Mouse (Mus musculus): ENCODE measurements around the gene Ctnnbl1. TPM values are rescaled to one million over a fixed set of nuclear protein-coding genes. Genes with fewer than 3 reads are reported as not detected.
A peak's percentile ranks its signal among the peaks of the same experiment; 100 is the strongest.

The Ctnnbl1 gene
- polyA plus RNA-seq, 1 experiment from 2014 or later, result 96.0 TPM

DNA sequence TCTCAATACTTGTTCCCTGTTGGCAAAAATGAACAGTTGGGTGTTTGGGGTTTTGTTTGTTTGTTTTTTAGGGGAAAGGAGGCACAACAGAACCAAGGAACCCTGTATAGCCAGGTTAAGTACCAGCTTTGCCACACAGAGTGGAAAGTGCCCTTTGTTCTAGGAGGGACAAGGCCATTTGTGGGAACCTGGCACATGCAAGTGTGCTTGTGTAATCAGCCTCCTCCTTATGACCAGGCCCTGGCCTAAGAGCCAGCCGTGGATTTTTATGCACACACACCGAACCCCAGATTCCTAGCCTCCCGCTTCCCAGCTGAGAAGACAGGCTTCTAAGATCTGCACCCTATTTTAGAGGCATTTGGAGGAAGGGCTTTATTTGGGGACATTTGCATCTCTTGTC lies 140.2 kb downstream of the Ctnnbl1 start:
- no peaks in the 10 kb centered on the region for H3K27me3 ChIP-seq (ENCODE audit: low read depth, poor library complexity, severe bottlenecking)
- 92% methylated on average over 3 of the region's 3 CpGs for WGBS
- H3K4me1 ChIP-seq, result peaks cover 14% of the 10 kb centered on the region
- no peaks in the 10 kb centered on the region for H3K9me3 ChIP-seq (replicated peaks)
- no peak for DNase-seq (ENCODE audit: low spot score)
- H3K4me3 ChIP-seq, result no peak overlapping the region
- no peak overlapping the region for H3K27ac ChIP-seq (replicated peaks)
- H3K36me3 ChIP-seq, result peaks cover 17% of the 10 kb centered on the region; the same call in 1 of the 2 replicates

DNA sequence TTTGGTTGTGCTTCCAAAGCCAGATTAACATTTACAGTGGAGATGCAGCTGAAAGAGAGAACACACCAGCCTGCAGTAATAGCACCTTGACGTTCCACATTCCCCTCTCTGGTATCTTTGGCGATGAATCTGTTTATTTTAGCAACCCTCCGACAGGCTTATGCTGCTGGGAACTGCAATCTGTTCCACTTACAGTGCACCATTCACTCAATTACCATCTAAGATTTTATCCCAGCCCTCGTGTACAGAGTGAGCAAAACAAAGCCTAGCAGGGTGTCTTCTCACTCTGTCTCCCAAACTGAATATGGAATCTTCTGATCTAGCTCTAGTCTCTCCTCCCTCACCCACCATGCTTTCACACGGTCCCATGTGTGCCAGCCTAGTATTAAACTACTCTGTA lies 140.8 kb downstream of the Ctnnbl1 start:
- Histone ChIP-seq H3K9me3 (replicated peaks) (no peaks in the 10 kb centered on the region), H3K4me3 (no peak overlapping the region), H3K27me3 (ENCODE audit: low read depth, poor library complexity, severe bottlenecking) (no peaks in the 10 kb centered on the region), H3K36me3 (peaks cover 17% of the 10 kb centered on the region; the same call in 1 of the 2 replicates), H3K4me1 (peaks cover 15% of the 10 kb centered on the region), H3K27ac (replicated peaks) (no peak overlapping the region)
- DNase-seq (ENCODE audit: low spot score), result no peak
- WGBS, result 86% methylated on average over 5 of the region's 5 CpGs

DNA sequence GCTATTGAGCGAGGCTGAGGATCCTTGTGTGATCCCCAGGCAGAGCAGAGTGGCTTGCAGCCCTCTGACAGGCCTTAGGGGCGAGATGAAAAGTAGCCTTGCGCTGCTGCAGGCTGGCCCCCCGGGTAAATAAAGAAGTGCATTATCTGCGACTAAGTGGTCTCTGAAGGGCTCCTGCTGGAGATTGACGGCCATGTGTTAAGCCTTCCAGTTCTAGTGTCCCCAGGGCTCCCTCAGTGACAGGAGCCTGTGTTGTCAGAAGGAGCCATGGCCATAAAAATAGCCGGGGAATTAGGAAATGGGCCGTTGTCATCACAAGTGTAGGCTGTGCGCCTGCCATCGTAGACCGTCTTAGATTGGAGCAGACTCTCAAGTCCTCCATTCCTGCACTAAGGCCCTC lies 144.7 kb downstream of the Ctnnbl1 start:
- no peaks in the 10 kb centered on the region for H3K9me3 ChIP-seq (replicated peaks)
- H3K4me3 ChIP-seq, result no peak overlapping the region
- no peak for DNase-seq (ENCODE audit: low spot score)
- peaks cover 28% of the 10 kb centered on the region for H3K36me3 ChIP-seq
- H3K27me3 ChIP-seq (ENCODE audit: low read depth, poor library complexity, severe bottlenecking), result no peaks in the 10 kb centered on the region
- peaks cover 28% of the 10 kb centered on the region for H3K4me1 ChIP-seq
- WGBS, result 57% methylated on average over 11 of the region's 11 CpGs
- H3K27ac ChIP-seq (replicated peaks), result 0 out of 2 replicates have a peak overlapping the region, but pooled peaks have one; percentile 38

DNA sequence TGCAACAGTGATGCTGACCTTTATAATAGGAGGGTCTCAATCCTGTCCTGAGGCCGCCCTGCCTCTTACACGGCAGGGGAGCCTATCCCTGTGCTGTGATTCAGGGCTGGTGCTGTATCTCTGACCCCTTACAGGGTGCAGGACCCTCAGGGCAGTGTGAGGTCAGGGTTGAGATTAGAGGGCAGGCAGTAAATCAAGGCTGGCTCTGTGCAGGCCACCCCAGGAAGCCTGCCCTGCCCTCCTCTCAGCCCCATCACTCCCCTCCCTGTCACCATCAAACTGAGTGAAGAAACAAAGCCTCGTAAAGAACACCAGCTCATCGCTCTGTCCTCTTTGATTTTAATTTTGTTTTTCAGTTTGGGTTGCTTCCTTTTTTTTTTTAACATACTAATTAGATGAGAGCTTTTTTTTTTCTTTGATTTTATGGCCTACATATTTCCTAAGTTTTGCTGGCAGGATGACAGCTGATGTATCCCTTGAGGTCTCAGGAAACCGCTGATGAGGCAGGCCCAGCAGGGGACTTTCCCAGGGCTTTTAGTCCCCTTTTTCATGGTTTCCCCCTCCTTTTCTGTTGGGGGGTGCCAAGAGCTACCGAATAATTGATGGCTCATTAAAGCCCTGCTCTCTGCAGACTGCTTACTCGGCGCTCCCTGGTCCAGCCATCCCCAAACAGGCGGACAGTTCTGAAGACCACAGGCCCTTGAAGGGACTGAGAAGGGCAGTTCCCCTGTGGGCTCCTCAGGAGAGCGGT lies 150.2 kb downstream of the Ctnnbl1 start:
- no peak overlapping the region for H3K4me3 ChIP-seq
- peak overlapping the region; percentile 65 for H3K27ac ChIP-seq (replicated peaks)
- no peak for DNase-seq (ENCODE audit: low spot score)
- no peaks in the 10 kb centered on the region for H3K9me3 ChIP-seq (replicated peaks)
- no peaks in the 10 kb centered on the region for H3K27me3 ChIP-seq (ENCODE audit: low read depth, poor library complexity, severe bottlenecking)
- 34% methylated on average over 10 of the region's 10 CpGs for WGBS
- peaks cover 50% of the 10 kb centered on the region for H3K4me1 ChIP-seq
- H3K36me3 ChIP-seq, result peaks cover 45% of the 10 kb centered on the region

DNA sequence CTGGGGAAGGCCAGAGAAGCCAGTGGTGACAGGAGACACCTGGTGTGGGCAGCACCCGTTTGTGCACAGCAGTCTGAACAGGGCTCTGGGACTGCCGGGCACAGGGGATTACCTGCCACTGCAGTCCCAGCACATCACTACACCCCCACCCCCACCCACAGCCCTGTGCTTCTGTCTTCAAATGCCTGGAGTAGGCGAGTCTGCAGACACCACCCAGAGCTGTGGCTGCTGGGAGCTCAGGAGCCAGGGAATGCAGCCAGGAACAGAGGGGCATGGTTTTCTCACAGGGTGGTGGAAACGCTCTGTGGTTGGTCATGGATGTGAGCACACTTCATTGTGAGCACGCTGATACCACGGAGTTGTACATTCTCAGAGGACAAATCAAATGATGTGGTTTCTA lies 154.0 kb downstream of the Ctnnbl1 start:
- H3K9me3 ChIP-seq (replicated peaks), result no peaks in the 10 kb centered on the region
- DNase-seq (ENCODE audit: low spot score), result no peak
- WGBS, result 77% methylated on average over 6 of the region's 6 CpGs
- peaks cover 22% of the 10 kb centered on the region; the same call in 1 of the 2 replicates for H3K36me3 ChIP-seq
- no peaks in the 10 kb centered on the region for H3K27me3 ChIP-seq (ENCODE audit: low read depth, poor library complexity, severe bottlenecking)
- H3K27ac ChIP-seq (replicated peaks), result no peak overlapping the region
- H3K4me1 ChIP-seq, result peaks cover 44% of the 10 kb centered on the region
- no peak overlapping the region for H3K4me3 ChIP-seq

DNA sequence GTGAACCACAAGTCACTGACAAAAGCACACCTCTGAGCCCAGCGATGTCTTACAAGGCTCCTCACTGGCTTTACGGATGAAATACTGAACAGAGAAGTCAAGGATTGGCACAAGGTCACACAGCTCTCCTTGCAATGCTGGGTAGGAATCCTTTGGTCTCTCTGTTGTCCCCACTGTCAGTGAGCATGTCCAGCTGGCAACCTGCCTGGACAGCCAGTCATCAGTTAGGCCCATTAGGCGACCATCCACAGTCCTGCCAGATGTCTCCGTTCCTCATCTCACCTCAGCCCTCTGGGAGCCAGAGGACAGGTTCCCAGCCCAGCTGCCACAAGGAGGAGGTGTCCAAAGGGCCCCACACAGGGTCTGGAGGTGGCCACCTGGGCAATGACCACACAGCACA lies 159.9 kb downstream of the Ctnnbl1 start:
- Histone ChIP-seq H3K4me3 (no peak overlapping the region), H3K27me3 (ENCODE audit: low read depth, poor library complexity, severe bottlenecking) (peaks cover 10% of the 10 kb centered on the region), H3K9me3 (replicated peaks) (no peaks in the 10 kb centered on the region), H3K4me1 (peaks cover 12% of the 10 kb centered on the region; the same call in 1 of the 2 replicates), H3K36me3 (peaks cover 2% of the 10 kb centered on the region; the same call in 1 of the 2 replicates), H3K27ac (replicated peaks) (no peak overlapping the region)
- DNase-seq (ENCODE audit: low spot score), result no peak
- WGBS, result 85% methylated on average over 4 of the region's 4 CpGs

DNA sequence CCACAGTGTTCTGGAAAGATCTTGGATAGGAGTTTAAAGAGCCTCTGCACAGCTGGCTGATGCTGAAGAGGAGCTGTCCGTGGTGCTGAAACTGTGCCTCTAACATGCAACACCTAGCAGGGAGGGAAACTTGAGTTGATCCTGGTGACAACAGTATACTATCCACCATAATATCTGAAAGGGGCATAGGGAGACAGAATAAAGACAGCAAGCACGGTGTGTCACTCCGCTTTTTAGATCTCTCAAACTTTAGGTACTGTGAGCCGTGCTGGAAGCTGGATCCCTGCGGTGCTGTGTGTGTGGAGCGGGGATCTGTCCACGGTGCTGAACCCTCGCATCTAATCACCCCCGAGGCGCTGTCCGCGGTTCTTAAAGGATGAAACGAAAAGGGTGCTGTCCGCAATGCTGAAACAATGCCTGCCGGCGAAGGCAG lies 176.0 kb downstream of the Ctnnbl1 start:
- Histone ChIP-seq H3K27ac (replicated peaks) (no peak overlapping the region), H3K27me3 (ENCODE audit: low read depth, poor library complexity, severe bottlenecking) (peaks cover 54% of the 10 kb centered on the region), H3K4me3 (no peak overlapping the region), H3K36me3 (no peaks in the 10 kb centered on the region), H3K9me3 (replicated peaks) (no peaks in the 10 kb centered on the region), H3K4me1 (peaks cover 11% of the 10 kb centered on the region)
- DNase-seq (ENCODE audit: low spot score), result peak; percentile 84
- WGBS, result under 1% methylated on average over 16 of the region's 16 CpGs

DNA sequence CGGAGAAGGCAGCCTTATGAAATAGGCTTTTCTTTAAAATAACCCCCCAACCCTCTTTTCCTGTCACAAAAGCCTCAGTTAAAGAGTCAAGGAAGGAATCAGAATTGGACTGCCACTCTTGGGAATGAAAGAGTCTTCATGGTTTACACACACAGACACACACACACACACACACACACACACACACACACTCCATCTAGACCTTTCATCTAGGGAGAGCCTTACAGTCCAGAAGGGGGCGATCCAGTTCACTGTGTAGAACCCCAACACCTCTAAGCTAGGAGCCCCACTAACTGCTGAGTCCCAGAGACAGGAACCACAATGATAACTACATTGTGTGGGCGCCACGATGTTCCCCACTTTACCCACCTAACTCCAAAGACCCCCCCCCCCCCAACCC lies 176.5 kb downstream of the Ctnnbl1 start:
- Histone ChIP-seq H3K9me3 (replicated peaks) (no peaks in the 10 kb centered on the region), H3K4me3 (peak overlapping the region; percentile 55), H3K27me3 (ENCODE audit: low read depth, poor library complexity, severe bottlenecking) (peaks cover 59% of the 10 kb centered on the region), H3K36me3 (no peaks in the 10 kb centered on the region), H3K27ac (replicated peaks) (no peak overlapping the region), H3K4me1 (peaks cover 15% of the 10 kb centered on the region)
- 2% methylated on average over 4 of the region's 4 CpGs for WGBS
- no peak for DNase-seq (ENCODE audit: low spot score)

DNA sequence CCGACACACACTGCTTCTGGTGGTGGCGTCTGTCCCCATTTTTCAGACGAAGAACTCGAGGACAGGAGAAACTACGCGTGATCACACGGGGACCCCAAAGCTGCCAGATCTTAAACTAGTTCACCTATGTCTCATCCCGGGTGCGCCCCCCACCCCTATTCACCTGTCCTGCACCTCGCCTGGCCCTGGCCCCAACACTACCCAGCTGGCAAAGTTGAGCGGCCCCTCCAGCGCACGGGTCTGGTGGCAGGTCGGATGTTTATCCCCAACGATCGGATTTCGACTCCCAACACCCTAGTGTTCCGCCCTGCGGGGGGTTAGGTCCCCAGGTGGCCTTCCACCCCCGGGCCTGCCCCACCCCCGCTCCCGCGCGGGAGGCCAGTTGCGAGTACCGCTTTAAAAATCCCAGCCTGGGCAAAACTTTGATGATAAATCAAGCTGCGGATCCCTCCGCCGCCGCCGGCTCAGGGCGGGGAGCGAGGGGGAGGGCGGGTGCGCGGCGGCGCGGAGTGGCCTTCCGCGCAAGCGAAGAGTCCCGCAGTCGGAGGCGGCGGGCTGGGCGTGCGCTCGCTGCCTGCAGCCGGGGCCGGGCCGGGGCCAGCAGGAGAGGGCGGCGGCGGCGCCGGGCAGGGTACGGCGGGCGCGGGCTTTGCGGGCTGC lies 177.0 kb downstream of the Ctnnbl1 start, which contains the start of gene Vstm2l:
Gene Vstm2l (plus strand): TSS at position 549 of the 660 bp plus-strand sequence.
- peak; percentile 50 for DNase-seq (ENCODE audit: low spot score)
- H3K27ac ChIP-seq (replicated peaks), result peak within 1 kb of the TSS; percentile 69
- peaks cover 17% of the 10 kb centered on the region for H3K4me1 ChIP-seq
- 2% methylated on average over 62 of the region's 62 CpGs for WGBS
- peak within 1 kb of the TSS; percentile 55 for H3K4me3 ChIP-seq
- H3K9me3 ChIP-seq (replicated peaks), result no peaks in the 10 kb centered on the region
- no peaks in the 10 kb centered on the region for H3K36me3 ChIP-seq
- peaks cover 60% of the 10 kb centered on the region for H3K27me3 ChIP-seq (ENCODE audit: low read depth, poor library complexity, severe bottlenecking)

DNA sequence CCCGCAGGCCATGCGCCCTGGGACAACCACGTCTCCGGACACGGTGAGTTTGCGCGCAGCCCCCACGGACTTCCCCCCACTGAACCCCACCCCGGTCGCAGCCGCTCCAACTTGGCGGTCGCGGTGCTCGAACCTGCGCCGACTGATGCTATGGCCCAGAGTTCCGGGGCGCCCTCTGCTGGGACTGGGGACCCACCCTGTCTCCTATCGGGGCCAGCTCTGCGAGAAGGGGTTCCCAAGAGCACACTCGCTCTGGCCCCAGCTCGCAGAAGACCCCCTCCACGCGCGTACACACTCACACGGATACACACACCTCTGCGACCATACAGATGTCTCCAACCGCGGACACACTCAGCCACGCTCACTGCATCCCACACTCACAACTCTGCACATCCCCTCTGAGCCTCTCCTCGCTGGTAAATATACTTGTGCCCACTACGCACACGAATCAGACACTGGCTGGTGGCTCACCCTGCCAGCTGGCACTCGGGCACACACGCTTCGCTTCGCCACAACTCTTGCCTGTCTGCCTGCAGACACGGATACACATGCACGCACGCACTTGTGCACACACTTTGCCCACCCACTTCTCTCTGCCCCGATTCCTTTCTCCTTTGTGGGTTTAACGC lies 177.8 kb downstream of the Ctnnbl1 start:
- H3K36me3 ChIP-seq, result no peaks in the 10 kb centered on the region
- no peaks in the 10 kb centered on the region for H3K9me3 ChIP-seq (replicated peaks)
- 44% methylated on average over 43 of the region's 43 CpGs for WGBS
- peaks cover 17% of the 10 kb centered on the region for H3K4me1 ChIP-seq
- H3K27ac ChIP-seq (replicated peaks), result peak overlapping the region; percentile 69
- peak overlapping the region; percentile 55 for H3K4me3 ChIP-seq
- no peak for DNase-seq (ENCODE audit: low spot score)
- peaks cover 60% of the 10 kb centered on the region for H3K27me3 ChIP-seq (ENCODE audit: low read depth, poor library complexity, severe bottlenecking)

DNA sequence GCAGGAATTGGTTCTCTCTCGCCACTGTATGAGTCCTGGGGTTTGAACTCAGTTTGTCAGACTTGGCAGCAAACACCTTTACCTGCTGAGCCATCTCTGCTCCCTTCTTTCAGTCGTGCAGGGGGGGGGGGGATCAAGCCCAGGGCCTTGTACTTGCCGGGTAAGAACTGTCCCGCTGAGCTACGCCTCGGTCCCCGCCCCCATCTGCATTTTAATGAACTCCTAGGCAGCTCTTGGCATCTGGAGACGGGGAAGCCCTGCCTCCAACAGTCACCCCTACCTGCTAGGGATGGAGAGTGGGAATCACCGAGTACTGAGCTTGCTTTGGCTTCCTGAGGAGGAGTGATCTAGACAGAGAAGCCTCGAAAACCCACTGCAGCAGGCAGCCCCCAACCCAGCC lies 181.3 kb downstream of the Ctnnbl1 start:
- peaks cover 58% of the 10 kb centered on the region for H3K27me3 ChIP-seq (ENCODE audit: low read depth, poor library complexity, severe bottlenecking)
- DNase-seq (ENCODE audit: low spot score), result no peak

DNA sequence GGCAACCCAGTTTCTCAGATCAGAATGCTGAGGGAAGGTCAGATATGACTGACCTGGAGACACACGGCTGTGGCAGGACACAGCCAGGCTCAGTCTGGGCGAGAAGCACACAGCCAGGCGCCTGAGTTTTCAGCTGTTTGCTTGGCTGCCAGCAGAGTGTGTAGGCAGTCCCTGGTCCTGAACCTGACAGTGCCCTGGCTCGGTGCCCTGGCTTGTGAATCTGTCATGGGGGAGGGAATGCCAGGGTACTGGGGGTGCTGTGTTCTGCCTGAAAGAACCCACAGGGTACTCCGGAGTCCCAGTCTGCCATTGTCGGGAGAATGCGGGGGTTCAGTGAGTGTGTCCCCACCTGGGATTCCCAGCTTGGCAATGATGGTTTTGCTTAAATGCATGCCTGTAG lies 184.3 kb downstream of the Ctnnbl1 start:
- H3K9me3 ChIP-seq (replicated peaks), result no peaks in the 10 kb centered on the region
- 72% methylated on average over 7 of the region's 7 CpGs for WGBS
- peaks cover 18% of the 10 kb centered on the region for H3K4me1 ChIP-seq
- no peak overlapping the region for H3K27ac ChIP-seq (replicated peaks)
- H3K4me3 ChIP-seq, result no peak overlapping the region
- H3K36me3 ChIP-seq, result no peaks in the 10 kb centered on the region
- DNase-seq (ENCODE audit: low spot score), result no peak
- H3K27me3 ChIP-seq (ENCODE audit: low read depth, poor library complexity, severe bottlenecking), result peaks cover 41% of the 10 kb centered on the region

More for the DNA sequence above, 181.3 kb downstream of the Ctnnbl1 start:
- H3K36me3 ChIP-seq, result no peaks in the 10 kb centered on the region
- H3K27ac ChIP-seq (replicated peaks), result no peak overlapping the region
- H3K4me3 ChIP-seq, result no peak overlapping the region
- peaks cover 26% of the 10 kb centered on the region for H3K4me1 ChIP-seq
- WGBS, result 7% methylated on average over 10 of the region's 10 CpGs
- H3K9me3 ChIP-seq (replicated peaks), result no peaks in the 10 kb centered on the region
